Mouse (Mus musculus) ES-E14 (cell line): Measurements from ENCODE around the gene Nipa2. TPM values are rescaled to one million over a fixed set of nuclear protein-coding genes. Genes with fewer than 3 reads are reported as not detected.
"Not testable (repeated sequence)": the region's sequence is repeated elsewhere in the genome, so short reads cannot be mapped to it uniquely, and the experiment has no call there.

Experiments used
- DNase-seq: peaks from one replicate; pipeline ENCODE4 v3.0.0-alpha.2; 2013; ENCODE audit warnings: low read depth, low spot score
- H3K27ac ChIP-seq: 2 replicates; pipeline ENCODE4 v1.5.1; 2012; ENCODE audit warnings: low read depth, mild to moderate bottlenecking, low read length, moderate library complexity, mixed read lengths; ENCODE audit not compliant: poor library complexity, insufficient read depth, severe bottlenecking
- H3K36me3 ChIP-seq: 2 replicates; pipeline ENCODE4 v1.6.1; 2012; ENCODE audit warnings: mild to moderate bottlenecking, low read length, moderate library complexity, mixed read lengths; ENCODE audit not compliant: control insufficient read depth, poor library complexity, insufficient read depth, severe bottlenecking
- H3K4me1 ChIP-seq, 2 experiments: fragments of 150-350 bp in 1 of 2; sonication (generic) in 1 of 2; 2 replicates each; pipeline ENCODE4 v1.6.1; 2012; ENCODE audit warnings: low read length in 2 of 2, mild to moderate bottlenecking in 1 of 2, mixed read lengths in 1 of 2; ENCODE audit not compliant: control insufficient read depth in 2 of 2, insufficient read depth in 2 of 2, poor library complexity in 1 of 2
- H3K4me3 ChIP-seq, 2 experiments: fragments of 150-350 bp in 1 of 2; sonication (generic) in 1 of 2; 2 replicates each; pipeline ENCODE4 v1.5.1; 2012; ENCODE audit warnings: low read length in 2 of 2, low read depth in 1 of 2, mild to moderate bottlenecking in 1 of 2, mixed read lengths in 1 of 2; ENCODE audit not compliant: insufficient read depth in 1 of 2, poor library complexity in 1 of 2, severe bottlenecking in 1 of 2
- H3K9ac ChIP-seq: 2 replicates; pipeline ENCODE4 v1.6.1; 2012; ENCODE audit warnings: low read depth, mild to moderate bottlenecking, low read length, mixed read lengths; ENCODE audit not compliant: poor library complexity, insufficient read depth, severe bottlenecking
- H3K9me3 ChIP-seq: fragments of 150-350 bp; sonication (generic); 2 replicates; pipeline ENCODE4 v1.6.1; 2012; ENCODE audit warnings: low read depth, mild to moderate bottlenecking, low read length; ENCODE audit not compliant: control insufficient read depth, insufficient read depth
- CHD2 ChIP-seq: IDR thresholded peaks from 2 replicates; pipeline ENCODE4 v1.6.1; 2014; ENCODE audit warnings: mild to moderate bottlenecking, low read depth, low read length, inconsistent platforms
- HCFC1 ChIP-seq: IDR thresholded peaks from 2 replicates; pipeline ENCODE4 v1.6.1; 2012; ENCODE audit warnings: low read length, inconsistent platforms, borderline replicate concordance; ENCODE audit not compliant: insufficient read depth
- MAFK ChIP-seq: IDR thresholded peaks from 2 replicates; pipeline ENCODE4 v1.6.1; 2014; ENCODE audit warnings: mild to moderate bottlenecking, low read depth, low read length, inconsistent platforms; ENCODE audit not compliant: insufficient read depth
- ZC3H11A ChIP-seq: IDR thresholded peaks from 2 replicates; pipeline ENCODE4 v1.6.1; 2012; ENCODE audit warnings: low read depth, mild to moderate bottlenecking, inconsistent platforms, low read length, borderline replicate concordance
- ZNF384 ChIP-seq: IDR thresholded peaks from 2 replicates; pipeline ENCODE4 v1.6.1; 2012; ENCODE audit warnings: low read depth, low read length, inconsistent platforms
- in situ Hi-C, 2 experiments: fragments of 600-800 bp; cut with MboI; formaldehyde crosslinking; loops; one replicate each; pipeline ENCODE4 v1.15.1; 2025; ENCODE audit warnings: low sequenced_read_pairs in 2 of 2, inconsistent platforms in 1 of 2; ENCODE audit not compliant: unreplicated experiment in 2 of 2
- total RNA-seq: library from RNA; depleted of rRNA; stranded (reverse); fragments of 300-350 nt; gene quantifications from 2 replicates; pipeline ENCODE4 v1.2.3, GENCODE M21; 2012

The Nipa2 gene
- total RNA-seq, 1 experiment: 69.2 TPM

GRCm38 (mm10) chr7:55928649-55929048 is 33.6 kb downstream of the Nipa2 start:
- no peaks in the 10 kb centered on the region for H3K9me3 ChIP-seq
- TF ChIP-seq MAFK: no peak
- no peak for TF ChIP-seq ZC3H11A
- TF ChIP-seq HCFC1: no peak
- TF ChIP-seq ZNF384: no peak
- no peak for TF ChIP-seq CHD2
- in situ Hi-C loops: no loop called here
- H3K4me3 ChIP-seq: no peak overlapping the region
- no peak overlapping the region for H3K27ac ChIP-seq
- H3K36me3 ChIP-seq: peaks cover 11% of the 10 kb centered on the region
- no peak for DNase-seq
- no peaks in the 10 kb centered on the region for H3K4me1 ChIP-seq
- no peak overlapping the region for H3K9ac ChIP-seq

- no peak for DNase-seq
- no peaks in the 10 kb centered on the region for H3K9me3 ChIP-seq
- no peaks in the 10 kb centered on the region for H3K4me1 ChIP-seq
- TF ChIP-seq HCFC1 (no peak), MAFK (no peak), CHD2 (no peak), ZC3H11A (no peak), ZNF384 (no peak)
- no peak overlapping the region for H3K27ac ChIP-seq
- peaks cover 15% of the 10 kb centered on the region for H3K36me3 ChIP-seq
- H3K9ac ChIP-seq: no peak overlapping the region
- no peak overlapping the region for H3K4me3 ChIP-seq
- in situ Hi-C loops: no loop called here
Measured at GRCm38 (mm10) chr7:55927262-55927661, 35.0 kb downstream of the Nipa2 start.

GRCm38 (mm10) chr7:55918365-55918764 is 43.9 kb downstream of the Nipa2 start:
- H3K9me3 ChIP-seq, in situ Hi-C loops, H3K27ac ChIP-seq, DNase-seq, H3K9ac ChIP-seq, H3K4me3 ChIP-seq, H3K36me3 ChIP-seq, H3K4me1 ChIP-seq: not testable (repeated sequence)

GRCm38 (mm10) chr7:55912118-55912517 is 50.2 kb downstream of the Nipa2 start:
- no peak overlapping the region for H3K4me3 ChIP-seq
- H3K9me3 ChIP-seq: no peaks in the 10 kb centered on the region
- in situ Hi-C loops: no loop called here
- peaks cover 17% of the 10 kb centered on the region for H3K36me3 ChIP-seq
- DNase-seq: no peak
- H3K9ac ChIP-seq: no peak overlapping the region
- H3K27ac ChIP-seq: no peak overlapping the region
- TF ChIP-seq CHD2: no peak
- TF ChIP-seq ZNF384: no peak
- no peak for TF ChIP-seq MAFK
- TF ChIP-seq ZC3H11A: no peak
- no peak for TF ChIP-seq HCFC1
- H3K4me1 ChIP-seq: no peaks in the 10 kb centered on the region

DNA sequence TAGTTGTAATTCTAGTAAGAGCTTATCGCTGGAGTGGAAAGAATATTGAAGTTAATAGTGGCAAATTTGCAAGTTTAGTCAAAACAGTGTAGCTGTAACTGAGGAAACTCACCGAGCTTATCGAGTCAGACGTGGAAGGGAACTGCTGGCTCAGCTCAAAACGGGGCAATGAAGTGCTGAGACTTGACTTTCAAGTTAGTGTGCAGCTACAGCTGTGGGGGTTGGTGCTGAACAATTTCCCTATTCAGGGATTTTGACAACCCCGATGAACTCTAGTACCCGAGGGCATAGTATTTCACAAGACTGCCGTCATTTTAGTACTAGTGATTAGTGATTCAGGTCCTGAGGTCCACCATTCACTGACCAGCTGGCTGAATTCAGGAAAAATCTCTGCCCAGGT is 50.9 kb downstream of the Nipa2 start:
- Histone ChIP-seq H3K4me3 (no peak overlapping the region), H3K9ac (no peak overlapping the region), H3K4me1 (no peaks in the 10 kb centered on the region), H3K36me3 (peaks cover 16% of the 10 kb centered on the region; the same call in 1 of the 2 replicates), H3K27ac (no peak overlapping the region), H3K9me3 (no peaks in the 10 kb centered on the region)
- TF ChIP-seq HCFC1 (no peak), MAFK (no peak), ZC3H11A (no peak), ZNF384 (no peak), CHD2 (no peak)
- DNase-seq: no peak
- in situ Hi-C loops: no loop called here
